Mouse (Mus musculus) CD4-positive, CD25-positive, alpha-beta regulatory T cell, adult 4 months (primary cell): Measurements from ENCODE around the gene Vmn2r79. TPM values are rescaled to one million over a fixed set of nuclear protein-coding genes. Genes with fewer than 3 reads are reported as not detected.
"Not testable (repeated sequence)": the region's sequence is repeated elsewhere in the genome, so short reads cannot be mapped to it uniquely, and the experiment has no call there.

ENCODE experiments used
- ATAC-seq: one replicate; pipeline ENCODE4 v1.8.0; 2017
- polyA plus RNA-seq, 2 experiments: library from polyadenylated mRNA; unstranded; fragments of 100-300 nt; shearing (Covaris generic); gene quantifications; one replicate each; pipeline ENCODE4 v1.2.1; 2017

Vmn2r79 gene
- polyA plus RNA-seq: under 1 TPM in 1 of 2 experiments, not detected in 1; 0.08 TPM

- not testable (repeated sequence) for ATAC-seq
Measured at GRCm38 (mm10) chr7:86995815-86996214, at the start of gene Vmn2r79. Gene Vmn2r79 (plus strand): TSS chr7:86996115.

DNA sequence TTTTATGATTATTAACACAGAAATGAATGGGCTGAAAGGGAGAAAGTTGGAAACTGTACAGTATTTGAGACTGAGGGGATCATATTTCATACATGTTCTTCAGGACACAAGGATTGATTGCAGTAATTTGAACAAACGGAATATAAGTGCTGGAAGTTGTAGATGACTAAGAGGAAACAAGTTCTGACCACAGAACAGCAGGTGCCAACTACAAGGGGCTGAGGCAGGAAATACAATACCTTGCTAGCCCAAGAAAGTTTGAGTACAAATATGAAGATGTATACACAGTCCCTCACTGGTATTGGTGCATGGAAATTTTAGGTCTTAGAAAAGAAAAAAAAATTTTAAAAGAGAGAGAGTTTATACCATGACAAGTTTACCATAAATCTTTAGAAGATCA lies 1.2 kb upstream of the Vmn2r79 start:
- no peak for ATAC-seq

GRCm38 (mm10) chr7:87026486-87026885 lies 30.6 kb downstream of the Vmn2r79 start:
- ATAC-seq: not testable (repeated sequence)

GRCm38 (mm10) chr7:87063576-87063975 lies 67.7 kb downstream of the Vmn2r79 start:
- no peak for ATAC-seq

Other genes starting within 250 kb of the Vmn2r79 start
- not detected for gene Folh1, start 220.2 kb upstream of the Vmn2r79 start, polyA plus RNA-seq
- gene Vmn2r77, start 201.1 kb upstream of the Vmn2r79 start, polyA plus RNA-seq: under 1 TPM in 1 of 2 experiments, not detected in 1; 0.12 TPM
- gene Vmn2r78, start 81.0 kb upstream of the Vmn2r79 start, polyA plus RNA-seq: not detected
- not detected for gene Nox4, start 250.0 kb downstream of the Vmn2r79 start, polyA plus RNA-seq